Mouse (Mus musculus) spleen, postnatal 36 days (tissue): Measurements from ENCODE around the gene Olfr742.

Source experiments
- DNase-seq, 2 experiments: peaks; one replicate each; pipeline ENCODE4 v3.0.0; 2022; ENCODE audit warnings: low spot score in 2 of 2, mixed read lengths in 1 of 2

Olfr742 gene

GRCm38 (mm10) chr14:50503300-50503699 lies at the start of gene Olfr742:
TSS of gene Olfr742 (plus strand) at chr14:50503600.
- DNase-seq, result no peak

- DNase-seq, result no peak
Observed at GRCm38 (mm10) chr14:50472438-50472837, 31.0 kb upstream of the Olfr742 start, which contains the start of gene Olfr741. TSS of gene Olfr741 (plus strand) at chr14:50472738.

- no peak for DNase-seq
Observed at GRCm38 (mm10) chr14:50478406-50478805, 25.0 kb upstream of the Olfr742 start.

GRCm38 (mm10) chr14:50521539-50521938 lies 18.1 kb downstream of the Olfr742 start, which contains the start of gene Olfr743:
TSS of gene Olfr743 (plus strand) at chr14:50521839.
- DNase-seq, result no peak

- DNase-seq, result no peak
Observed at GRCm38 (mm10) chr14:50552734-50553133, 49.3 kb downstream of the Olfr742 start.
